ENCODE assay signal across 8 mouse cellular contexts in genomic region chr4:139091478-139092355, GRCm38 (mm10). TPM values are rescaled to one million over a fixed set of nuclear protein-coding genes. Genes with fewer than 3 reads are reported as not detected.
DNase-seq lines count a peak whose midpoint lies in the region; ATAC-seq lines count a peak whose summit lies in the region.

No protein-coding gene starts in this region.

- H3K27me3 ChIP-seq in megakaryocyte, embryonic 14.5 days (replicated peaks): peaks cover 99% of the 10 kb centered on the region
- peaks cover 22% of the 10 kb centered on the region; the same call in 1 of the 2 replicates for H3K27me3 ChIP-seq in embryonic facial prominence, embryonic 13.5 days
- H3K27me3 ChIP-seq in hindbrain, embryonic 10.5 days (ENCODE audit: insufficient read depth, poor library complexity, severe bottlenecking): peaks cover 88% of the 10 kb centered on the region
- peaks cover 11% of the 10 kb centered on the region; the same call in 1 of the 2 replicates for H3K27me3 ChIP-seq in lung, embryonic 15.5 days

- H3K4me1 ChIP-seq in megakaryocyte, embryonic 14.5 days: peaks cover 35% of the 10 kb centered on the region
- H3K4me1 ChIP-seq in embryonic facial prominence, embryonic 13.5 days: peaks cover 62% of the 10 kb centered on the region
- peaks cover 30% of the 10 kb centered on the region for H3K4me1 ChIP-seq in hindbrain, embryonic 10.5 days (replicated peaks)
- peaks cover 42% of the 10 kb centered on the region for H3K4me1 ChIP-seq in lung, embryonic 15.5 days

- H3K27ac ChIP-seq in embryonic facial prominence, embryonic 13.5 days: peak overlapping the region; percentile 83
- peak overlapping the region; percentile 78 for H3K27ac ChIP-seq in hindbrain, embryonic 10.5 days
- H3K27ac ChIP-seq in lung, embryonic 15.5 days: peak overlapping the region; percentile 39; the same call in 1 of the 2 replicates

- DNase-seq in hindbrain, embryonic 10.5 days (ENCODE audit: low spot score): peak; percentile 58
- DNase-seq in layer of hippocampus, adult 18-20 months (ENCODE audit: low spot score in 2 of 2): no peak
- no peak for DNase-seq in frontal cortex, postnatal 14 days (ENCODE audit: low spot score in 2 of 2)
- no peak for DNase-seq in urinary bladder, postnatal 25 days (ENCODE audit: low spot score)

- peak overlapping the region; percentile 97 for H3K9ac ChIP-seq in embryonic facial prominence, embryonic 13.5 days
- H3K9ac ChIP-seq in lung, embryonic 15.5 days: peak overlapping the region; percentile 69

- peaks cover 14% of the 10 kb centered on the region for H3K9me3 ChIP-seq in megakaryocyte, embryonic 14.5 days
- H3K9me3 ChIP-seq in embryonic facial prominence, embryonic 13.5 days: no peaks in the 10 kb centered on the region
- peaks cover 10% of the 10 kb centered on the region; the same call in 1 of the 2 replicates for H3K9me3 ChIP-seq in hindbrain, embryonic 10.5 days
- H3K9me3 ChIP-seq in lung, embryonic 15.5 days: no peaks in the 10 kb centered on the region

- WGBS in embryonic facial prominence, embryonic 13.5 days: 2% methylated on average over 28 of the region's 28 CpGs
- WGBS in hindbrain, embryonic 10.5 days: 2% methylated on average over 28 of the region's 28 CpGs
- WGBS in lung, embryonic 15.5 days: 5% methylated on average over 28 of the region's 28 CpGs

- ATAC-seq in megakaryocyte, adult 5-6 weeks (ENCODE audit: poor library complexity, severe bottlenecking): no peak
- ATAC-seq in embryonic facial prominence, embryonic 13.5 days (ENCODE audit: insufficient number of reproducible peaks, insufficient read depth, low FRiP score, low TSS enrichment, low read depth): no peak; the same call in 1 of the 2 replicates
- no peak for ATAC-seq in lung, embryonic 15.5 days (ENCODE audit: borderline replicate concordance, extremely low read depth, low FRiP score, low TSS enrichment)

- peak overlapping the region; percentile 86 for H3K4me3 ChIP-seq in megakaryocyte, embryonic 14.5 days (replicated peaks)
- H3K4me3 ChIP-seq in embryonic facial prominence, embryonic 13.5 days: peak overlapping the region; percentile 83
- peak overlapping the region; percentile 61 for H3K4me3 ChIP-seq in hindbrain, embryonic 10.5 days
- H3K4me3 ChIP-seq in lung, embryonic 15.5 days: peak overlapping the region; percentile 71

- H3K36me3 ChIP-seq in megakaryocyte, embryonic 14.5 days (replicated peaks; ENCODE audit: low read length): no peaks in the 10 kb centered on the region
- H3K36me3 ChIP-seq in embryonic facial prominence, embryonic 13.5 days: peaks cover 3% of the 10 kb centered on the region; the same call in 1 of the 2 replicates
- H3K36me3 ChIP-seq in hindbrain, embryonic 10.5 days: no peaks in the 10 kb centered on the region
- H3K36me3 ChIP-seq in lung, embryonic 15.5 days: no peaks in the 10 kb centered on the region

- peak overlapping the region; percentile 80 for H3K4me2 ChIP-seq in embryonic facial prominence, embryonic 13.5 days
- peak overlapping the region; percentile 95 for H3K4me2 ChIP-seq in lung, embryonic 15.5 days

RNA-seq across cellular contexts. Expression of gene Nbl1, which starts 1.1 kb away (rescaled TPM):
- polyA plus RNA-seq in megakaryocyte, embryonic 14.5 days (2012; ENCODE audit: insufficient read depth, low replicate concordance): 0.47 TPM in 1 of 2 replicates, not detected in the other
- not detected in 2 replicates for total RNA-seq in megakaryocyte, adult 5-6 weeks (2015)
- 0.15 TPM in 1 of 2 replicates, not detected in the other for total RNA-seq in megakaryocyte, adult 5-6 weeks (2017)
- 144 and 187 TPM in 2 replicates for polyA plus RNA-seq in embryonic facial prominence, embryonic 13.5 days (2015; fragmentation: Nextera tagmentation; extraction: Ambion mirVana)
- 12.3 and 17.2 TPM in 2 replicates for polyA plus RNA-seq in hindbrain, embryonic 10.5 days (2016; fragmentation: Nextera tagmentation; extraction: Ambion mirVana)
- 61.2 and 61.4 TPM in 2 replicates for polyA plus RNA-seq in lung, embryonic 15.5 days (2015; fragmentation: Nextera tagmentation; extraction: Ambion mirVana)
- total RNA-seq in layer of hippocampus, adult 18-20 months (2021): 10 to 100 TPM; 80.3 to 92.2 TPM

RNA-seq across cellular contexts. Expression of gene Htr6, which starts 16.3 kb away (rescaled TPM):
- 3.9 TPM in 1 of 2 replicates, not detected in the other for polyA plus RNA-seq in megakaryocyte, embryonic 14.5 days (2012; ENCODE audit: insufficient read depth, low replicate concordance)
- total RNA-seq in megakaryocyte, adult 5-6 weeks (2015): not detected in 2 replicates
- total RNA-seq in megakaryocyte, adult 5-6 weeks (2017): not detected in 2 replicates
- polyA plus RNA-seq in embryonic facial prominence, embryonic 13.5 days (2015; fragmentation: Nextera tagmentation; extraction: Ambion mirVana): 0.22 and 0.51 TPM in 2 replicates
- 0.08 TPM in 1 of 2 replicates, not detected in the other for polyA plus RNA-seq in hindbrain, embryonic 10.5 days (2016; fragmentation: Nextera tagmentation; extraction: Ambion mirVana)
- not detected in 2 replicates for polyA plus RNA-seq in lung, embryonic 15.5 days (2015; fragmentation: Nextera tagmentation; extraction: Ambion mirVana)
- 1 to 10 TPM; 6.5 to 7.6 TPM for total RNA-seq in layer of hippocampus, adult 18-20 months (2021)

RNA-seq across cellular contexts. Expression of gene Minos1, which starts 39.2 kb away (rescaled TPM):
- 1.3 and 27.4 TPM in 2 replicates for polyA plus RNA-seq in megakaryocyte, embryonic 14.5 days (2012; ENCODE audit: insufficient read depth, low replicate concordance)
- 318 and 395 TPM in 2 replicates for total RNA-seq in megakaryocyte, adult 5-6 weeks (2015)
- total RNA-seq in megakaryocyte, adult 5-6 weeks (2017): 120 and 123 TPM in 2 replicates
- polyA plus RNA-seq in embryonic facial prominence, embryonic 13.5 days (2015; fragmentation: Nextera tagmentation; extraction: Ambion mirVana): 459 and 517 TPM in 2 replicates
- 377 and 428 TPM in 2 replicates for polyA plus RNA-seq in hindbrain, embryonic 10.5 days (2016; fragmentation: Nextera tagmentation; extraction: Ambion mirVana)
- 517 and 528 TPM in 2 replicates for polyA plus RNA-seq in lung, embryonic 15.5 days (2015; fragmentation: Nextera tagmentation; extraction: Ambion mirVana)
- total RNA-seq in layer of hippocampus, adult 18-20 months (2021): 100 to 1,000 TPM; 189 to 193 TPM

Comparison
In these comparisons a context has a peak if more than half of its experiments do, and no peak if none do; other contexts are left out.
1. RNA of gene Minos1, which starts 39.2 kb away (polyA plus RNA-seq): 517 to 528 TPM in lung, embryonic 15.5 days, 459 to 517 TPM in embryonic facial prominence, embryonic 13.5 days and 377 to 428 TPM in hindbrain, embryonic 10.5 days; 1.3 to 27.4 TPM in megakaryocyte, embryonic 14.5 days; every median in the first group is over 10 times any median in the second.
2. Peak in every context shown above with its lines, with median percentiles within 50 percentile points of each other: H3K4me3 ChIP-seq and H3K27ac ChIP-seq.